Mouse (Mus musculus): ENCODE data around the gene Atp5k. TPM values are rescaled to one million over a fixed set of nuclear protein-coding genes. Genes with fewer than 3 reads are reported as not detected.
A peak's percentile ranks its signal among the peaks of the same experiment; 100 is the strongest.

Atp5k gene
- polyA plus RNA-seq, 1 experiment from 2014 or later = 398 TPM

- H3K9ac ChIP-seq (ENCODE audit: low read depth, low read length) = peak within 1 kb of the TSS; percentile 98
- under 1% methylated on average over 59 of the region's 62 CpGs for WGBS
These were observed 27.1 kb upstream of the Atp5k start, which contains the start of gene Pcgf3 for GRCm38 (mm10) chr5:108461082-108462065. TSS of gene Pcgf3 (plus strand) at chr5:108461232.

GRCm38 (mm10) chr5:108460461-108460860 lies 26.2 kb upstream of the Atp5k start:
- Histone ChIP-seq H3K27me3 (ENCODE audit: control insufficient read depth, insufficient read depth, low read length) (no peaks in the 10 kb centered on the region), H3K4me2 (replicated peaks; ENCODE audit: low read depth, low read length) (peak overlapping the region; percentile 50), H3K27ac (ENCODE audit: low read depth, low read length) (no peak overlapping the region), H3K9ac (ENCODE audit: low read depth, low read length) (peak overlapping the region; percentile 49; the same call in 1 of the 2 replicates), H3K36me3 (ENCODE audit: control insufficient read depth, insufficient read depth, low read length) (no peaks in the 10 kb centered on the region), H3K4me1 (ENCODE audit: control insufficient read depth, insufficient read depth, low read length) (peaks cover 17% of the 10 kb centered on the region; the same call in 1 of the 2 replicates), H3K4me3 (ENCODE audit: low read length) (peak overlapping the region; percentile 97), H3K9me3 (ENCODE audit: control insufficient read depth, low read length) (no peaks in the 10 kb centered on the region)
- 43% methylated on average over 6 of the region's 6 CpGs for WGBS
- peak; percentile 6; the same call in 1 of the 2 replicates for ATAC-seq (ENCODE audit: low FRiP score, low TSS enrichment)

More at GRCm38 (mm10) chr5:108461082-108462065, 27.1 kb upstream of the Atp5k start, which contains the start of gene Pcgf3:
- Histone ChIP-seq H3K4me3 (ENCODE audit: low read length) (peak within 1 kb of the TSS; percentile 97), H3K9me3 (ENCODE audit: control insufficient read depth, low read length) (no peaks in the 10 kb centered on the region), H3K4me1 (ENCODE audit: control insufficient read depth, insufficient read depth, low read length) (peaks cover 17% of the 10 kb centered on the region; the same call in 1 of the 2 replicates), H3K4me2 (replicated peaks; ENCODE audit: low read depth, low read length) (peak within 1 kb of the TSS; percentile 96), H3K27ac (ENCODE audit: low read depth, low read length) (peak within 1 kb of the TSS; percentile 74; the same call in 1 of the 2 replicates), H3K27me3 (ENCODE audit: control insufficient read depth, insufficient read depth, low read length) (no peaks in the 10 kb centered on the region), H3K36me3 (ENCODE audit: control insufficient read depth, insufficient read depth, low read length) (no peaks in the 10 kb centered on the region)
- ATAC-seq (ENCODE audit: low FRiP score, low TSS enrichment) = peak; percentile 98

- no peak overlapping the region for H3K27ac ChIP-seq (ENCODE audit: low read depth, low read length)
- ATAC-seq (ENCODE audit: low FRiP score, low TSS enrichment) = no peak
- H3K4me1 ChIP-seq (ENCODE audit: control insufficient read depth, insufficient read depth, low read length) = peaks cover 15% of the 10 kb centered on the region; the same call in 1 of the 2 replicates
- WGBS = 63% methylated on average over 2 of the region's 2 CpGs
- no peak overlapping the region for H3K4me3 ChIP-seq (ENCODE audit: low read length)
- no peaks in the 10 kb centered on the region for H3K36me3 ChIP-seq (ENCODE audit: control insufficient read depth, insufficient read depth, low read length)
- no peak overlapping the region for H3K4me2 ChIP-seq (replicated peaks; ENCODE audit: low read depth, low read length)
- H3K9me3 ChIP-seq (ENCODE audit: control insufficient read depth, low read length) = no peaks in the 10 kb centered on the region
- H3K27me3 ChIP-seq (ENCODE audit: control insufficient read depth, insufficient read depth, low read length) = no peaks in the 10 kb centered on the region
- H3K9ac ChIP-seq (ENCODE audit: low read depth, low read length) = no peak overlapping the region
These were observed 24.5 kb upstream of the Atp5k start for GRCm38 (mm10) chr5:108458706-108459105.

GRCm38 (mm10) chr5:108454094-108454493 lies 19.8 kb upstream of the Atp5k start:
- no peaks in the 10 kb centered on the region for H3K9me3 ChIP-seq (ENCODE audit: control insufficient read depth, low read length)
- no peak overlapping the region for H3K9ac ChIP-seq (ENCODE audit: low read depth, low read length)
- H3K4me1 ChIP-seq (ENCODE audit: control insufficient read depth, insufficient read depth, low read length) = no peaks in the 10 kb centered on the region
- H3K4me2 ChIP-seq (replicated peaks; ENCODE audit: low read depth, low read length) = no peak overlapping the region
- no peak overlapping the region for H3K27ac ChIP-seq (ENCODE audit: low read depth, low read length)
- 62% methylated on average over 3 of the region's 3 CpGs for WGBS
- no peak overlapping the region for H3K4me3 ChIP-seq (ENCODE audit: low read length)
- H3K27me3 ChIP-seq (ENCODE audit: control insufficient read depth, insufficient read depth, low read length) = no peaks in the 10 kb centered on the region
- no peak for ATAC-seq (ENCODE audit: low FRiP score, low TSS enrichment)
- H3K36me3 ChIP-seq (ENCODE audit: control insufficient read depth, insufficient read depth, low read length) = no peaks in the 10 kb centered on the region

- Histone ChIP-seq H3K9me3 (ENCODE audit: control insufficient read depth, low read length) (no peaks in the 10 kb centered on the region), H3K36me3 (ENCODE audit: control insufficient read depth, insufficient read depth, low read length) (no peaks in the 10 kb centered on the region), H3K4me1 (ENCODE audit: control insufficient read depth, insufficient read depth, low read length) (no peaks in the 10 kb centered on the region), H3K27me3 (ENCODE audit: control insufficient read depth, insufficient read depth, low read length) (no peaks in the 10 kb centered on the region; the same call in 1 of the 2 replicates), H3K4me2 (replicated peaks; ENCODE audit: low read depth, low read length) (no peak overlapping the region), H3K9ac (ENCODE audit: low read depth, low read length) (no peak overlapping the region), H3K27ac (ENCODE audit: low read depth, low read length) (no peak overlapping the region), H3K4me3 (ENCODE audit: low read length) (no peak overlapping the region)
- 90% methylated on average over 1 of the region's 1 CpGs for WGBS
- no peak for ATAC-seq (ENCODE audit: low FRiP score, low TSS enrichment)
These were observed 18.2 kb upstream of the Atp5k start for GRCm38 (mm10) chr5:108452422-108452821.

- H3K4me3 ChIP-seq (ENCODE audit: low read length) = no peak overlapping the region
- no peaks in the 10 kb centered on the region for H3K36me3 ChIP-seq (ENCODE audit: control insufficient read depth, insufficient read depth, low read length)
- H3K4me1 ChIP-seq (ENCODE audit: control insufficient read depth, insufficient read depth, low read length) = no peaks in the 10 kb centered on the region
- no peak overlapping the region for H3K27ac ChIP-seq (ENCODE audit: low read depth, low read length)
- 81% methylated on average over 1 of the region's 1 CpGs for WGBS
- no peak overlapping the region for H3K4me2 ChIP-seq (replicated peaks; ENCODE audit: low read depth, low read length)
- H3K9ac ChIP-seq (ENCODE audit: low read depth, low read length) = no peak overlapping the region
- no peaks in the 10 kb centered on the region for H3K9me3 ChIP-seq (ENCODE audit: control insufficient read depth, low read length)
- no peak for ATAC-seq (ENCODE audit: low FRiP score, low TSS enrichment)
- no peaks in the 10 kb centered on the region; the same call in 1 of the 2 replicates for H3K27me3 ChIP-seq (ENCODE audit: control insufficient read depth, insufficient read depth, low read length)
These were observed 17.4 kb upstream of the Atp5k start for GRCm38 (mm10) chr5:108451611-108452010.

GRCm38 (mm10) chr5:108450837-108451540 lies 16.7 kb upstream of the Atp5k start:
- Histone ChIP-seq H3K4me3 (ENCODE audit: low read length) (no peak overlapping the region), H3K9me3 (ENCODE audit: control insufficient read depth, low read length) (no peaks in the 10 kb centered on the region), H3K27ac (ENCODE audit: low read depth, low read length) (no peak overlapping the region), H3K4me1 (ENCODE audit: control insufficient read depth, insufficient read depth, low read length) (no peaks in the 10 kb centered on the region), H3K9ac (ENCODE audit: low read depth, low read length) (no peak overlapping the region), H3K27me3 (ENCODE audit: control insufficient read depth, insufficient read depth, low read length) (no peaks in the 10 kb centered on the region; the same call in 1 of the 2 replicates), H3K36me3 (ENCODE audit: control insufficient read depth, insufficient read depth, low read length) (no peaks in the 10 kb centered on the region), H3K4me2 (replicated peaks; ENCODE audit: low read depth, low read length) (no peak overlapping the region)
- 76% methylated on average over 8 of the region's 8 CpGs for WGBS
- no peak for ATAC-seq (ENCODE audit: low FRiP score, low TSS enrichment)

GRCm38 (mm10) chr5:108448785-108449668 lies 14.8 kb upstream of the Atp5k start, which contains the start of gene Mfsd7a:
TSS of gene Mfsd7a (minus strand) at chr5:108448891.
- Histone ChIP-seq H3K4me3 (ENCODE audit: low read length) (peak within 1 kb of the TSS; percentile 36), H3K27ac (ENCODE audit: low read depth, low read length) (peak within 1 kb of the TSS; percentile 17; the same call in 1 of the 2 replicates), H3K27me3 (ENCODE audit: control insufficient read depth, insufficient read depth, low read length) (no peaks in the 10 kb centered on the region; the same call in 1 of the 2 replicates), H3K4me1 (ENCODE audit: control insufficient read depth, insufficient read depth, low read length) (no peaks in the 10 kb centered on the region), H3K36me3 (ENCODE audit: control insufficient read depth, insufficient read depth, low read length) (no peaks in the 10 kb centered on the region), H3K9me3 (ENCODE audit: control insufficient read depth, low read length) (no peaks in the 10 kb centered on the region), H3K4me2 (replicated peaks; ENCODE audit: low read depth, low read length) (peak within 1 kb of the TSS; percentile 76), H3K9ac (ENCODE audit: low read depth, low read length) (peak within 1 kb of the TSS; percentile 50)
- WGBS = 11% methylated on average over 24 of the region's 24 CpGs
- ATAC-seq (ENCODE audit: low FRiP score, low TSS enrichment) = peak; percentile 95
